In the genomic region with DNA sequence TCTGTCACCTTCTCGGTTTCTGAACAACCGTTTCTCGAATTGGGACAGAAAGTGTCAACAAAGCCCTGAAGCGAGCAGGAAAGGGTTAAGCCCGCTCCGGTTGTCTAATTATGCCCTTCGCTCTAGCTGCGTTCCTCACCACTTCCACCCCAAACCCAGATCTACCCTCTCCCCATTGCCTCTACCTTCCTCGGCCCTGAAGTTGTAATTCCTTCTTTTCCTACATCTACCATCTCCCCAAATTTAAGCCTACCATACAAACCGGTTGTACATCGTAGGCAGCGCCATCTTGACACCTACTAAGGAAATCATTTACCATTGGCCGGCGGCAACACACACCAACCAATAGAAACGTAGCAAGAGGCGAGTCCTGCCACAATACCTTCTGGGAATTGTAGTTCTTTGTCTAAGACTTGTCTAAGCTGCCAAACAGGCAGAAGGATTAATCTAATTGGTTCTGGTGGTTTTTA, we compare ENCODE assay signal across 8 mouse cellular contexts. TPM values are rescaled to one million over a fixed set of nuclear protein-coding genes. Genes with fewer than 3 reads are reported as not detected.
DNase-seq lines count a peak whose midpoint lies in the region; ATAC-seq and TF ChIP-seq lines count a peak whose summit lies in the region.

A gene (minus strand): TSS at position 317 of the 470 bp plus-strand sequence.

- DNase-seq in c-Kit-positive CD71-negative TER-119-negative erythroid progenitor cells, embryonic 14.5 days (ENCODE audit: low read depth) = peak; percentile 83
- peak; percentile 85 for DNase-seq in forebrain, embryonic 11.5 days (ENCODE audit: low spot score)
- DNase-seq in kidney, postnatal 36 days = peak; percentile 87 to 95
- DNase-seq in thymus, adult 18-20 months = peak; percentile 66 to 82

- TF ChIP-seq EP300 in ES-Bruce4 (IDR thresholded peaks at IDR 0.05; ENCODE audit: insufficient read depth, low read depth, low read length) = no peak

- H3K27ac ChIP-seq in ES-Bruce4 (ENCODE audit: insufficient read depth, low read length) = no peak within 1 kb of the TSS
- no peak within 1 kb of the TSS for H3K27ac ChIP-seq in forebrain, embryonic 11.5 days (ENCODE audit: low read depth, low read length)
- H3K27ac ChIP-seq in heart, embryonic 16.5 days (ENCODE audit: low read length) = peak within 1 kb of the TSS; percentile 66
- peak within 1 kb of the TSS; percentile 62; the same call in 1 of the 2 replicates for H3K27ac ChIP-seq in liver, embryonic 15.5 days (replicated peaks)
- no peak within 1 kb of the TSS for H3K27ac ChIP-seq in neural tube, embryonic 12.5 days

- H3K4me3 ChIP-seq in ES-Bruce4 (ENCODE audit: low read depth, low read length) = peak within 1 kb of the TSS; percentile 97
- H3K4me3 ChIP-seq in forebrain, embryonic 11.5 days (ENCODE audit: low read depth, low read length) = peak within 1 kb of the TSS; percentile 70
- peak within 1 kb of the TSS; percentile 89 for H3K4me3 ChIP-seq in heart, embryonic 16.5 days (ENCODE audit: low read length)
- peak within 1 kb of the TSS; percentile 71 for H3K4me3 ChIP-seq in liver, embryonic 15.5 days (replicated peaks)
- peak within 1 kb of the TSS; percentile 62 for H3K4me3 ChIP-seq in neural tube, embryonic 12.5 days

- under 1% methylated on average over 16 of the region's 16 CpGs for WGBS in forebrain, embryonic 11.5 days
- under 1% methylated on average over 16 of the region's 16 CpGs for WGBS in heart, embryonic 16.5 days
- under 1% methylated on average over 16 of the region's 16 CpGs for whole genome bisulfite sequencing in liver, embryonic 15.5 days (ENCODE audit: insufficient replicate concordance)
- 0% methylated on average over 16 of the region's 16 CpGs for WGBS in neural tube, embryonic 12.5 days

- peak; percentile 95 for ATAC-seq in forebrain, embryonic 11.5 days (replicated peaks; ENCODE audit: low FRiP score)
- ATAC-seq in heart, embryonic 16.5 days (replicated peaks; ENCODE audit: extremely low read depth, insufficient read depth, low FRiP score) = peak; percentile 94
- ATAC-seq in liver, embryonic 15.5 days (ENCODE audit: insufficient read depth) = peak; percentile 93
- ATAC-seq in neural tube, embryonic 12.5 days (ENCODE audit: low FRiP score, low read depth) = peak; percentile 86

- peak within 1 kb of the TSS; percentile 94 for H3K4me2 ChIP-seq in forebrain, embryonic 11.5 days (ENCODE audit: low read depth, low read length, severe bottlenecking)
- H3K4me2 ChIP-seq in heart, embryonic 16.5 days (ENCODE audit: low read depth, low read length) = peak within 1 kb of the TSS; percentile 75
- peak within 1 kb of the TSS; percentile 79 for H3K4me2 ChIP-seq in liver, embryonic 15.5 days
- H3K4me2 ChIP-seq in neural tube, embryonic 12.5 days (replicated peaks) = peak within 1 kb of the TSS; percentile 67

- H3K36me3 ChIP-seq in ES-Bruce4 (ENCODE audit: control insufficient read depth, insufficient read depth, low read length, poor library complexity, severe bottlenecking) = peaks cover 9% of the 10 kb centered on the region
- H3K36me3 ChIP-seq in forebrain, embryonic 11.5 days (ENCODE audit: control insufficient read depth, insufficient read depth, low read length) = no peaks in the 10 kb centered on the region
- H3K36me3 ChIP-seq in heart, embryonic 16.5 days (ENCODE audit: control insufficient read depth, insufficient read depth) = peaks cover 16% of the 10 kb centered on the region
- H3K36me3 ChIP-seq in liver, embryonic 15.5 days (replicated peaks) = peaks cover 13% of the 10 kb centered on the region
- H3K36me3 ChIP-seq in neural tube, embryonic 12.5 days = peaks cover 32% of the 10 kb centered on the region

- TF ChIP-seq POLR2A in ES-Bruce4 (IDR thresholded peaks at IDR 0.05; ENCODE audit: insufficient read depth, low read length) = no peak

- no peaks in the 10 kb centered on the region for H3K27me3 ChIP-seq in ES-Bruce4 (ENCODE audit: control insufficient read depth, insufficient read depth, low read length, poor library complexity, severe bottlenecking)
- no peaks in the 10 kb centered on the region for H3K27me3 ChIP-seq in forebrain, embryonic 11.5 days (ENCODE audit: control insufficient read depth, insufficient read depth, low read length)
- H3K27me3 ChIP-seq in heart, embryonic 16.5 days (ENCODE audit: control insufficient read depth, insufficient read depth, low read length) = no peaks in the 10 kb centered on the region
- no peaks in the 10 kb centered on the region for H3K27me3 ChIP-seq in liver, embryonic 15.5 days
- no peaks in the 10 kb centered on the region for H3K27me3 ChIP-seq in neural tube, embryonic 12.5 days (replicated peaks)

- no peak for TF ChIP-seq CTCF in ES-Bruce4 (IDR thresholded peaks at IDR 0.05; ENCODE audit: low read depth, low read length)

- peak within 1 kb of the TSS; percentile 71 for H3K9ac ChIP-seq in ES-Bruce4 (ENCODE audit: low read depth, poor library complexity, severe bottlenecking)
- H3K9ac ChIP-seq in forebrain, embryonic 11.5 days (ENCODE audit: low read length) = peak within 1 kb of the TSS; percentile 55
- H3K9ac ChIP-seq in heart, embryonic 16.5 days (ENCODE audit: low read length) = peak within 1 kb of the TSS; percentile 80
- H3K9ac ChIP-seq in liver, embryonic 15.5 days = peak within 1 kb of the TSS; percentile 56
- H3K9ac ChIP-seq in neural tube, embryonic 12.5 days = peak within 1 kb of the TSS; percentile 57

- no peaks in the 10 kb centered on the region for H3K4me1 ChIP-seq in ES-Bruce4 (ENCODE audit: control insufficient read depth, insufficient read depth, low read length)
- peaks cover 3% of the 10 kb centered on the region; the same call in 1 of the 2 replicates for H3K4me1 ChIP-seq in forebrain, embryonic 11.5 days (replicated peaks; ENCODE audit: control insufficient read depth, insufficient read depth, low read length)
- H3K4me1 ChIP-seq in heart, embryonic 16.5 days (ENCODE audit: control insufficient read depth, insufficient read depth, low read length) = peaks cover 7% of the 10 kb centered on the region
- H3K4me1 ChIP-seq in liver, embryonic 15.5 days (replicated peaks) = peaks cover 16% of the 10 kb centered on the region
- H3K4me1 ChIP-seq in neural tube, embryonic 12.5 days = peaks cover 4% of the 10 kb centered on the region

- 0 out of 2 replicates have a peak, but pooled peaks cover 2% of the 10 kb centered on the region for H3K9me3 ChIP-seq in ES-Bruce4 (replicated peaks; ENCODE audit: control insufficient read depth, insufficient read depth, low read length, poor library complexity, severe bottlenecking)
- peaks cover 2% of the 10 kb centered on the region for H3K9me3 ChIP-seq in forebrain, embryonic 11.5 days (ENCODE audit: control insufficient read depth, low read length)
- peaks cover 2% of the 10 kb centered on the region for H3K9me3 ChIP-seq in heart, embryonic 16.5 days (replicated peaks; ENCODE audit: control insufficient read depth, low read length)
- peaks cover 2% of the 10 kb centered on the region; the same call in 1 of the 2 replicates for H3K9me3 ChIP-seq in liver, embryonic 15.5 days (replicated peaks)
- no peaks in the 10 kb centered on the region for H3K9me3 ChIP-seq in neural tube, embryonic 12.5 days

RNA-seq across cellular contexts. Expression of the gene that starts here (rescaled TPM):
- polyA plus RNA-seq in ES-Bruce4 (2011; ENCODE audit: insufficient read depth, insufficient read length, low read depth, missing spikeins) = 83.5 and 85.8 TPM in 2 replicates
- polyA plus RNA-seq in forebrain, embryonic 11.5 days (2014; fragmentation: Nextera tagmentation; extraction: Ambion mirVana) = 75.9 and 76.6 TPM in 2 replicates
- 36.8 and 40.3 TPM in 2 replicates for polyA plus RNA-seq in heart, embryonic 16.5 days (2015; fragmentation: Nextera tagmentation; extraction: Ambion mirVana)
- polyA plus RNA-seq in liver, embryonic 15.5 days (2015; fragmentation: Nextera tagmentation; extraction: Ambion mirVana) = 24.2 and 27.7 TPM in 2 replicates
- polyA plus RNA-seq in neural tube, embryonic 12.5 days (2016; fragmentation: Nextera tagmentation; extraction: Ambion mirVana) = 78.7 and 80.0 TPM in 2 replicates

Comparison
In these comparisons a context has a peak if more than half of its experiments do, and no peak if none do; other contexts are left out.
1. H3K27ac ChIP-seq: peak in heart, embryonic 16.5 days (single experiment) and liver, embryonic 15.5 days (single experiment); none in ES-Bruce4 (single experiment), forebrain, embryonic 11.5 days (single experiment) and neural tube, embryonic 12.5 days (single experiment).
2. Peak in every context shown above with its lines, with median percentiles within 50 percentile points of each other: H3K4me3 ChIP-seq, H3K9ac ChIP-seq, DNase-seq, ATAC-seq and H3K4me2 ChIP-seq.